Mouse (Mus musculus): ENCODE data around the gene Gjd3.

Gene Gjd3

DNA sequence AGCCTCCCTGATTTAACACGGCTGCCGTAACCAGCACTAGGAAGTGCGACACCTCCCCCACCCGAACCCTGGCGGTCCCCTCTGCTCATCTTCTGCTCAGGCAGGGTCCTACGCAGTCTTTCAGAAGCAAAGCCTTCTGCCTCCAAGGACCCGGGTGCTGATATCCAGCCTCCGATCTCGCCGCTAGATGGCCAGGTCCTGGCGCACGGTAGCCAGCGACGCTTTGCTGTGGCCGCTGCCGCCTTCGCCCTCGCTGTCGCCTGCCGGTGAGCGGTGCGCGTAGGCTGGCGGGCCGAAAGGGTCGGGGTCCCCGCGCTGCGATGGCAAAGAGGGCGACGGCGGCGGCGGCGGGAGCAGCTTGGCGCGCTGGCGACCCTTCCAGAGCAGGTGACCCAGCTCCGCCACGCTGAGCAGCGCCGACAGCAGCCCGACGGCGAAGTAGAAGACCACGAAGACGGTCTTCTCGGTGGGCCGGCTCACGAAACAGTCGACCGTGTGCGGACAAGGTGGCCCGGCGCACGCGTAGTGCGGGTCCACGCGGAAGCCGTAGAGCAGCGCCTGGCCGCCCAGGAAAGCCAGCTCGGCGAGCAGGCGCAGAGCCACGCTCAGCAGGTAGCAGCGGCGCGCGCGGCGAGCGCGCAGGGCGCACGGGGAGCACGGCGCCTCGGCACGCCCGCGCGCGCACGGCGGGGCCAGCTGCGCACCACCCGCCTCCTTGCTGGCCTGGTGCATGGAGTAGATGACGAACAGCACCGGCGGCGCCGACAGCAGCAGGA lies 631 bp downstream of the Gjd3 start:
- in situ Hi-C loops (cut with MboI, MseI), result no loop called here

- in situ Hi-C loops (cut with MboI, MseI), result no loop called here
Measured at GRCm38 (mm10) chr11:98981289-98981996, 1.4 kb downstream of the Gjd3 start.

- in situ Hi-C loops (cut with MboI, MseI), result no loop called here
Measured at GRCm38 (mm10) chr11:98979356-98979755, 3.5 kb downstream of the Gjd3 start.

- in situ Hi-C loops (cut with MboI, MseI), result no loop called here
Measured at GRCm38 (mm10) chr11:98978526-98979148, 4.2 kb downstream of the Gjd3 start.

- in situ Hi-C loops (cut with MboI, MseI), result loop anchor here (5.0 kb wide), 3 partner anchors 38 to 1702 kb away; partner anchors contain the start of gene Rara (in 1 of the 2)
Measured at GRCm38 (mm10) chr11:98974871-98975719, 7.7 kb downstream of the Gjd3 start.

- in situ Hi-C loops (cut with MboI, MseI), result loop anchor here (5.0 kb wide), 3 partner anchors 37 to 1703 kb away; partner anchors contain the start of gene Rara (in 1 of the 2)
Measured at GRCm38 (mm10) chr11:98974213-98974612, 8.6 kb downstream of the Gjd3 start.

GRCm38 (mm10) chr11:98973584-98973983 lies 9.2 kb downstream of the Gjd3 start:
- in situ Hi-C loops (cut with MboI, MseI), result loop anchor here (5.0 kb wide), 3 partner anchors 36 to 1704 kb away; partner anchors contain the start of gene Rara (in 1 of the 2)

- in situ Hi-C loops (cut with MboI, MseI), result loop anchor here (5.0 kb wide), 3 partner anchors 36 to 1704 kb away; partner anchors contain the start of gene Rara (in 1 of the 2)
Measured at GRCm38 (mm10) chr11:98972801-98973360, 9.9 kb downstream of the Gjd3 start.

- in situ Hi-C loops (cut with MboI, MseI), result loop anchor here (5.0 kb wide), 3 partner anchors 35 to 1705 kb away; partner anchors contain the start of gene Rara (in 1 of the 2)
Measured at GRCm38 (mm10) chr11:98972215-98972614, 10.6 kb downstream of the Gjd3 start.

DNA sequence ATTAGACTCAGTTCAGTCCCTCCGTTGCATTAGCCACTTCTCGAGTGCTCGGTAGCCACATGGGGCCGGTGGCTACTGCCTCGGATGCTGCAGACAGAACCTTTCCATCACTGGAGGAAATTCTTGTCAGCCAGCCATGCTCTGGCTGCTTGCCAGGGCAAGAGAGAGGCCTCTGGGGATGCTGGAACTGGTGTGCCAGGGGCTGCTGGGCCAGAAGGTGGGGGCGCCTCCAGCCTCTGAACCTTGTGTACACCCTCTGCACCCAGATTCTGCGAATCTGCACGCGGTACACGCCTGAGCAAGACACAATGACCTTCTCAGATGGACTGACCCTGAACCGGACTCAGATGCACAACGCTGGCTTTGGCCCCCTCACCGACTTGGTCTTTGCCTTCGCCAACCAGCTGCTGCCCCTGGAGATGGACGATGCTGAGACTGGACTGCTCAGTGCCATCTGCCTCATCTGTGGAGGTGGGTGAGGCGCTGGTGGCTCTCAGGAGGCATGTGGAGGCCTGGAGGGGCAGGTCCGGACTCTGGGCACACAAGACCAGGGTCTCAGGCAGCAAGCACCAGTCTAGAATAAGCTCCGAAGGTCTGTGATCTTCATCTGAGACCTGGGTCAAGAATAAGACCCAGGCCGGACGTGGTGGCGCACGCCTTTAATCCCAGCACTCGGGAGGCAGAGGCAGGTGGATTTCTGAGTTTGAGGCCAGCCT lies 11.3 kb downstream of the Gjd3 start:
- in situ Hi-C loops (cut with MboI, MseI), result loop anchor here (5.0 kb wide), 3 partner anchors 34 to 1706 kb away; partner anchors contain the start of gene Rara (in 1 of the 2)

DNA sequence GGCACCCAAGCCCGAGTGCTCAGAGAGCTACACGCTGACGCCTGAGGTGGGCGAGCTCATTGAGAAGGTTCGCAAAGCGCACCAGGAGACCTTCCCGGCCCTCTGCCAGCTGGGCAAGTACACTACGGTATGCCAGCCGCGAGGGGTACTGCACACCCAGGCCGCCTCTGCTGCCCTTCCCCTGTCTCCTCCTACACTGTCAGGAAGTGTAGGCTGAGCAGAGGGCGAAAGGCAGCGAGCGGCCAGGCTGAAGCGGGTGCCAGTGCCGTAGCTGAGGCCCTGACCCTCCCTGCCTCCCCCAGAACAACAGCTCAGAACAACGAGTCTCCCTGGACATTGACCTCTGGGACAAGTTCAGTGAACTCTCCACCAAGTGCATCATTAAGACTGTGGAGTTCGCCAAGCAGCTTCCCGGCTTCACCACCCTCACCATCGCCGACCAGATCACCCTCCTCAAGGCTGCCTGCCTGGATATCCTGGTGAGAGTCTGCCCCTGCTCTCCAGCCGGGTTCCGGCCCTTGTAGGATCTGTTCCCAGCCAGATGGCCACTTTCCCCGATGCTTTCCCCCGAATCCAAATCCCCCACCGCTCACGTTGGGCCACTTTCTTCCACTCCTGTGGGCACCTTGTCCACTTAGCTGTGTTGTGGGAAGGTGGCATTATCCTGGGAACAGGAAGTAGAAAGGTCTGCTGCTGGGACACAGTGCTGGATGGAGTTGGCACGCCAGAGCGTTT lies 12.5 kb downstream of the Gjd3 start:
- in situ Hi-C loops (cut with MboI, MseI), result loop anchor here (5.0 kb wide), 3 partner anchors 33 to 1707 kb away; partner anchors contain the start of gene Rara (in 1 of the 2)

GRCm38 (mm10) chr11:98969496-98969927 lies 13.3 kb downstream of the Gjd3 start:
- in situ Hi-C loops (cut with MboI, MseI), result no loop called here

GRCm38 (mm10) chr11:98968716-98969495 lies 13.9 kb downstream of the Gjd3 start:
- in situ Hi-C loops (cut with MboI, MseI), result no loop called here

DNA sequence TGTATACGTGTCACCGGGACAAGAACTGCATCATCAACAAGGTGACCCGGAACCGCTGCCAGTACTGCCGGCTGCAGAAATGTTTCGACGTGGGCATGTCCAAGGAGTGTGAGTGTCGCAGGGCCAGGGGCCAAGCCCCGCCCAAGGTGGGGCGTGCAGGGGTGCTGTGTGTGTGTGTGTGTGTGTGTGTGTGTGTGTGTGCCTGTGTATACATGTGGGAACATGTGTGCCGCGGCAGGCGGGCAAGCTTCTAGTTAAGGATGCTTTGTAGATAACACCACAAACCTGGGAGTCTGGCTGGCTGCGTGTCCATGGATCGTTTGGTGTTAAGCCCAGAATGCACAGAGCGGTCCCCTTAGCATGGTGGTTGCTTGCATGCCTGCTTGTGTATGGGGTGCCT lies 14.7 kb downstream of the Gjd3 start:
- in situ Hi-C loops (cut with MboI, MseI), result no loop called here

GRCm38 (mm10) chr11:98966499-98967141 lies 16.2 kb downstream of the Gjd3 start:
- in situ Hi-C loops (cut with MboI, MseI), result no loop called here

GRCm38 (mm10) chr11:98965416-98966077 lies 17.3 kb downstream of the Gjd3 start:
- in situ Hi-C loops (cut with MboI, MseI), result no loop called here

Measured in T-helper 17 cell (primary cell).